Mouse (Mus musculus) inflammation-experienced regulatory T-cells, adult 16 weeks (primary cell): ENCODE results near the gene Zfp746. TPM values are rescaled to one million over a fixed set of nuclear protein-coding genes. Genes with fewer than 3 reads are reported as not detected.

Experiments used
- polyA plus RNA-seq: library from polyadenylated mRNA; unstranded; fragments of 100-300 nt; shearing (Covaris generic); gene quantifications from one replicate; pipeline ENCODE4 v1.2.1, GENCODE M21; 2017

Gene Zfp746
- polyA plus RNA-seq, result 4.5 TPM

GRCm38 (mm10) chr6:48086471-48086878 lies at the start of gene Zfp746:
Gene Zfp746, minus strand, starts transcription at chr6:48086593.

GRCm38 (mm10) chr6:48048426-48049272 lies 37.7 kb downstream of the Zfp746 start, which contains the start of gene Zfp777:
Gene Zfp777, minus strand, starts transcription at chr6:48048911.

Other genes starting within 250 kb of the Zfp746 start
- gene Zfp282, start 209.4 kb downstream of the Zfp746 start, polyA plus RNA-seq, result 5.6 TPM
- 22.2 TPM for gene Zfp212, start 166.1 kb downstream of the Zfp746 start, polyA plus RNA-seq
- 31.1 TPM for gene Zfp956, start 133.2 kb downstream of the Zfp746 start, polyA plus RNA-seq
- gene Zfp777, start 37.7 kb downstream of the Zfp746 start, polyA plus RNA-seq, result 2.2 TPM